Mouse (Mus musculus) liver, embryonic 15.5 days (tissue): ENCODE results near the gene Nrxn2. TPM values are rescaled to one million over a fixed set of nuclear protein-coding genes. Genes with fewer than 3 reads are reported as not detected.

Source experiments
- ATAC-seq: fragments of 200-750 bp; cut with Nextera tagmentation; 2 replicates; pipeline ENCODE4 v1.8.0; 2017; ENCODE audit warnings: moderate number of reproducible peaks, mild to moderate bottlenecking, moderate library complexity; ENCODE audit not compliant: insufficient read depth
- H3K27ac ChIP-seq: fragments of 300-500 bp; sonication (generic); replicated peaks from 2 replicates; pipeline ENCODE4 v1.5.1; 2015; ENCODE audit warnings: mild to moderate bottlenecking, inconsistent platforms
- H3K27me3 ChIP-seq: fragments of 300-500 bp; sonication (generic); 2 replicates; pipeline ENCODE4 v1.6.1; 2015; ENCODE audit warnings: mild to moderate bottlenecking, inconsistent platforms
- H3K36me3 ChIP-seq: fragments of 300-500 bp; sonication (generic); replicated peaks from 2 replicates; pipeline ENCODE4 v1.6.1; 2015; ENCODE audit warnings: moderate library complexity, mild to moderate bottlenecking, inconsistent platforms
- H3K4me1 ChIP-seq: fragments of 300-500 bp; sonication (generic); replicated peaks from 2 replicates; pipeline ENCODE4 v1.6.1; 2015; ENCODE audit warnings: inconsistent platforms
- H3K4me2 ChIP-seq: fragments of 300-500 bp; sonication (generic); 2 replicates; pipeline ENCODE4 v1.6.1; 2015; ENCODE audit warnings: moderate library complexity, mild to moderate bottlenecking, inconsistent platforms
- H3K4me3 ChIP-seq: fragments of 300-500 bp; sonication (generic); replicated peaks from 2 replicates; pipeline ENCODE4 v1.5.1; 2015; ENCODE audit warnings: mild to moderate bottlenecking, inconsistent platforms
- H3K9ac ChIP-seq: fragments of 300-500 bp; sonication (generic); 2 replicates; pipeline ENCODE4 v1.6.1; 2015; ENCODE audit warnings: moderate library complexity, mild to moderate bottlenecking, inconsistent platforms
- H3K9me3 ChIP-seq: fragments of 300-500 bp; sonication (generic); replicated peaks from 2 replicates; pipeline ENCODE4 v1.6.1; 2016; ENCODE audit warnings: inconsistent platforms
- WGBS: fragments of 180-500 bp; shearing (Covaris S2); methylation state at CpG from one replicate; pipeline ENCODE4 v1.1.7; 2015; ENCODE audit warnings: mixed read lengths; ENCODE audit not compliant: insufficient replicate concordance; 5-methylcytosine and 5-hydroxymethylcytosine counted together
- polyA plus RNA-seq: library from polyadenylated mRNA; unstranded; fragments of >200 nt; fragmentation: Nextera tagmentation; extraction: Ambion mirVana; gene quantifications from 2 replicates; pipeline ENCODE4 v1.2.1, GENCODE M21; 2015

Nrxn2 gene
- polyA plus RNA-seq, 1 experiment from 2014 or later = 0.39 TPM

- 77% methylated on average over 10 of the region's 10 CpGs for WGBS
- H3K4me3 ChIP-seq = no peak overlapping the region
- no peak for ATAC-seq
- peaks cover 39% of the 10 kb centered on the region for H3K27me3 ChIP-seq
- no peaks in the 10 kb centered on the region for H3K9me3 ChIP-seq
- H3K27ac ChIP-seq = no peak overlapping the region
- H3K4me2 ChIP-seq = no peak overlapping the region
- no peak overlapping the region for H3K9ac ChIP-seq
- H3K4me1 ChIP-seq = peaks cover 43% of the 10 kb centered on the region
- peaks cover 22% of the 10 kb centered on the region; the same call in 1 of the 2 replicates for H3K36me3 ChIP-seq
These were observed 14.7 kb upstream of the Nrxn2 start for GRCm38 (mm10) chr19:6403869-6404268.

- Histone ChIP-seq H3K9me3 (no peaks in the 10 kb centered on the region), H3K9ac (no peak overlapping the region), H3K4me2 (no peak overlapping the region), H3K36me3 (peaks cover 22% of the 10 kb centered on the region), H3K4me3 (no peak overlapping the region), H3K27ac (no peak overlapping the region), H3K4me1 (peaks cover 29% of the 10 kb centered on the region), H3K27me3 (peaks cover 23% of the 10 kb centered on the region)
- no peak for ATAC-seq
- WGBS = 68% methylated on average over 10 of the region's 10 CpGs
These were observed 13.1 kb upstream of the Nrxn2 start for GRCm38 (mm10) chr19:6405433-6405832.

- no peak overlapping the region for H3K27ac ChIP-seq
- no peak overlapping the region for H3K9ac ChIP-seq
- 83% methylated on average over 8 of the region's 8 CpGs for WGBS
- H3K4me1 ChIP-seq = peaks cover 13% of the 10 kb centered on the region
- no peak overlapping the region for H3K4me3 ChIP-seq
- H3K4me2 ChIP-seq = no peak overlapping the region
- no peaks in the 10 kb centered on the region for H3K9me3 ChIP-seq
- no peak for ATAC-seq
- peaks cover 6% of the 10 kb centered on the region for H3K27me3 ChIP-seq
- peaks cover 22% of the 10 kb centered on the region for H3K36me3 ChIP-seq
These were observed 11.4 kb upstream of the Nrxn2 start for GRCm38 (mm10) chr19:6407109-6407508.

GRCm38 (mm10) chr19:6407816-6408510, 10.6 kb upstream of the Nrxn2 start:
- Histone ChIP-seq H3K9ac (no peak overlapping the region), H3K36me3 (peaks cover 22% of the 10 kb centered on the region), H3K9me3 (no peaks in the 10 kb centered on the region), H3K27ac (no peak overlapping the region), H3K4me1 (peaks cover 4% of the 10 kb centered on the region), H3K4me3 (no peak overlapping the region), H3K27me3 (no peaks in the 10 kb centered on the region), H3K4me2 (no peak overlapping the region)
- WGBS = 68% methylated on average over 16 of the region's 16 CpGs
- ATAC-seq = no peak

GRCm38 (mm10) chr19:6408749-6409148, 9.8 kb upstream of the Nrxn2 start:
- Histone ChIP-seq H3K4me2 (no peak overlapping the region), H3K36me3 (peaks cover 17% of the 10 kb centered on the region), H3K9ac (no peak overlapping the region), H3K9me3 (no peaks in the 10 kb centered on the region), H3K27me3 (no peaks in the 10 kb centered on the region), H3K27ac (no peak overlapping the region), H3K4me3 (no peak overlapping the region), H3K4me1 (no peaks in the 10 kb centered on the region; the same call in 1 of the 2 replicates)
- WGBS = 57% methylated on average over 8 of the region's 8 CpGs
- ATAC-seq = no peak

GRCm38 (mm10) chr19:6409176-6409575, 9.4 kb upstream of the Nrxn2 start:
- Histone ChIP-seq H3K4me2 (no peak overlapping the region), H3K27me3 (no peaks in the 10 kb centered on the region), H3K4me3 (no peak overlapping the region), H3K9me3 (no peaks in the 10 kb centered on the region), H3K27ac (no peak overlapping the region), H3K4me1 (no peaks in the 10 kb centered on the region; the same call in 1 of the 2 replicates), H3K36me3 (peaks cover 13% of the 10 kb centered on the region), H3K9ac (no peak overlapping the region)
- ATAC-seq = no peak
- WGBS = 60% methylated on average over 5 of the region's 5 CpGs

GRCm38 (mm10) chr19:6409936-6410335, 8.6 kb upstream of the Nrxn2 start:
- Histone ChIP-seq H3K4me1 (no peaks in the 10 kb centered on the region; the same call in 1 of the 2 replicates), H3K9ac (no peak overlapping the region), H3K4me3 (no peak overlapping the region), H3K9me3 (no peaks in the 10 kb centered on the region), H3K4me2 (no peak overlapping the region), H3K36me3 (peaks cover 8% of the 10 kb centered on the region), H3K27me3 (no peaks in the 10 kb centered on the region), H3K27ac (no peak overlapping the region)
- WGBS = 59% methylated on average over 5 of the region's 5 CpGs
- no peak for ATAC-seq

- no peak overlapping the region for H3K4me3 ChIP-seq
- H3K9me3 ChIP-seq = no peaks in the 10 kb centered on the region
- no peak overlapping the region for H3K27ac ChIP-seq
- H3K36me3 ChIP-seq = peaks cover 1% of the 10 kb centered on the region
- 73% methylated on average over 14 of the region's 14 CpGs for WGBS
- H3K27me3 ChIP-seq = peaks cover 19% of the 10 kb centered on the region
- no peak overlapping the region for H3K4me2 ChIP-seq
- H3K4me1 ChIP-seq = peaks cover 5% of the 10 kb centered on the region
- H3K9ac ChIP-seq = no peak overlapping the region
- ATAC-seq = no peak
These were observed 5.7 kb upstream of the Nrxn2 start for GRCm38 (mm10) chr19:6412798-6413197.

GRCm38 (mm10) chr19:6415454-6415853, 3.1 kb upstream of the Nrxn2 start:
- peaks cover 15% of the 10 kb centered on the region for H3K4me1 ChIP-seq
- no peaks in the 10 kb centered on the region for H3K36me3 ChIP-seq
- peaks cover 45% of the 10 kb centered on the region for H3K27me3 ChIP-seq
- H3K9me3 ChIP-seq = no peaks in the 10 kb centered on the region
- no peak overlapping the region for H3K4me3 ChIP-seq
- 9% methylated on average over 6 of the region's 6 CpGs for WGBS
- H3K4me2 ChIP-seq = no peak overlapping the region
- no peak for ATAC-seq
- no peak overlapping the region for H3K27ac ChIP-seq
- no peak overlapping the region for H3K9ac ChIP-seq

- Histone ChIP-seq H3K4me3 (no peak overlapping the region), H3K27me3 (peaks cover 53% of the 10 kb centered on the region), H3K4me1 (peaks cover 15% of the 10 kb centered on the region), H3K36me3 (no peaks in the 10 kb centered on the region), H3K9me3 (no peaks in the 10 kb centered on the region), H3K9ac (no peak overlapping the region), H3K27ac (no peak overlapping the region), H3K4me2 (no peak overlapping the region)
- no peak for ATAC-seq
- 24% methylated on average over 9 of the region's 9 CpGs for WGBS
These were observed 2.3 kb upstream of the Nrxn2 start for GRCm38 (mm10) chr19:6416124-6416770.

- no peak overlapping the region for H3K4me2 ChIP-seq
- no peaks in the 10 kb centered on the region for H3K36me3 ChIP-seq
- WGBS = 47% methylated on average over 12 of the region's 12 CpGs
- no peak overlapping the region for H3K27ac ChIP-seq
- ATAC-seq = no peak
- H3K9me3 ChIP-seq = no peaks in the 10 kb centered on the region
- H3K4me1 ChIP-seq = peaks cover 15% of the 10 kb centered on the region
- no peak overlapping the region for H3K9ac ChIP-seq
- H3K27me3 ChIP-seq = peaks cover 62% of the 10 kb centered on the region
- H3K4me3 ChIP-seq = no peak overlapping the region
These were observed 1.4 kb upstream of the Nrxn2 start for GRCm38 (mm10) chr19:6416894-6417761.
